Comparison of ENCODE assay signal across 8 mouse cellular contexts in the genomic region with DNA sequence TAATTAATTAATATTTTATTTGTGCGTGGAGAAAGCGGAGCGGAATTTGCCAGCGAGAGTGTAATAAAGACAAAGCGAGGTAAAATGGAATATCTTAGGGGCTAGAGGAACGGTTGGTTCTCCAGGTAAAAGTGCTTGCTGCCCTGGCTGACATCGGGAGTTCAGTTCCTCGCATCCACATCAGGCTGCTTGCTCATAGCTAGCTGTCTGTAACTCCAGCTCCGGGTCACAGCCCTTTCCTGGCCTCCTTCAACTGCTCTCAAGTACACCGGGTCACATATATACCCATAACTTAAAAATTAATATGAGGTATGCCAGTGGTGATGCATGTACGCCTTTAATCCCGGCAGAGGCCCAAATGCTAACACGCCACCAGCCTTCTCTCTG. TPM values are rescaled to one million over a fixed set of nuclear protein-coding genes. Genes with fewer than 3 reads are reported as not detected.
DNase-seq lines count a peak whose midpoint lies in the region; ATAC-seq and TF ChIP-seq lines count a peak whose summit lies in the region.

No protein-coding gene starts in this region.

- peaks cover 14% of the 10 kb centered on the region for H3K4me1 ChIP-seq in heart, embryonic 11.5 days (ENCODE audit: control insufficient read depth, insufficient read depth, low read length)
- H3K4me1 ChIP-seq in E14TG2a.4 (replicated peaks; ENCODE audit: low read depth, low read length): peaks cover 74% of the 10 kb centered on the region
- H3K4me1 ChIP-seq in forebrain, embryonic 16.5 days (replicated peaks; ENCODE audit: control insufficient read depth, insufficient read depth, low read length): peaks cover 46% of the 10 kb centered on the region
- H3K4me1 ChIP-seq in liver, embryonic 15.5 days (replicated peaks): peaks cover 63% of the 10 kb centered on the region

- no peaks in the 10 kb centered on the region for H3K27me3 ChIP-seq in heart, embryonic 11.5 days (ENCODE audit: control insufficient read depth, insufficient read depth, low read length)
- no peaks in the 10 kb centered on the region for H3K27me3 ChIP-seq in E14TG2a.4 (ENCODE audit: insufficient read depth, low read length)
- H3K27me3 ChIP-seq in forebrain, embryonic 16.5 days (replicated peaks; ENCODE audit: control insufficient read depth, insufficient read depth, low read length): no peaks in the 10 kb centered on the region
- H3K27me3 ChIP-seq in liver, embryonic 15.5 days: no peaks in the 10 kb centered on the region

- H3K9ac ChIP-seq in heart, embryonic 11.5 days (ENCODE audit: low read depth, low read length): peak overlapping the region; percentile 50
- peak overlapping the region; percentile 45 for H3K9ac ChIP-seq in forebrain, embryonic 16.5 days (replicated peaks; ENCODE audit: low read depth, low read length)
- no peak overlapping the region for H3K9ac ChIP-seq in liver, embryonic 15.5 days

- H3K27ac ChIP-seq in heart, embryonic 11.5 days (ENCODE audit: low read depth, low read length): no peak overlapping the region
- H3K27ac ChIP-seq in forebrain, embryonic 16.5 days (ENCODE audit: low read length): peak overlapping the region; percentile 45; the same call in 1 of the 2 replicates
- H3K27ac ChIP-seq in liver, embryonic 15.5 days (replicated peaks): peak overlapping the region; percentile 29

- no peak for ATAC-seq in heart, embryonic 11.5 days (replicated peaks; ENCODE audit: insufficient number of reproducible peaks, low FRiP score, low TSS enrichment)
- ATAC-seq in forebrain, embryonic 16.5 days: peak; percentile 10; the same call in 1 of the 2 replicates
- ATAC-seq in liver, embryonic 15.5 days (ENCODE audit: insufficient read depth): no peak
- ATAC-seq in cerebellum, adult (ENCODE audit: insufficient number of reproducible peaks, low FRiP score, low TSS enrichment): no peak

- H3K36me3 ChIP-seq in heart, embryonic 11.5 days (ENCODE audit: control insufficient read depth, insufficient read depth, low read length): peaks cover 2% of the 10 kb centered on the region; the same call in 1 of the 2 replicates
- H3K36me3 ChIP-seq in E14TG2a.4 (ENCODE audit: insufficient read depth, low read length): peaks cover 33% of the 10 kb centered on the region
- H3K36me3 ChIP-seq in forebrain, embryonic 16.5 days (ENCODE audit: control insufficient read depth, insufficient read depth): peaks cover 4% of the 10 kb centered on the region; the same call in 1 of the 2 replicates
- peaks cover 21% of the 10 kb centered on the region; the same call in 1 of the 2 replicates for H3K36me3 ChIP-seq in liver, embryonic 15.5 days (replicated peaks)

- intact Hi-C loops in heart, postnatal 10 days (cut with DNase I): no loop called here

- H3K4me2 ChIP-seq in heart, embryonic 11.5 days: peak overlapping the region; percentile 82
- peak overlapping the region; percentile 43 for H3K4me2 ChIP-seq in forebrain, embryonic 16.5 days (ENCODE audit: low read length)
- peak overlapping the region; percentile 71 for H3K4me2 ChIP-seq in liver, embryonic 15.5 days

- 36% methylated on average over 13 of the region's 13 CpGs for WGBS in heart, embryonic 11.5 days (ENCODE audit: insufficient replicate concordance)
- 38% methylated on average over 13 of the region's 13 CpGs for WGBS in forebrain, embryonic 16.5 days
- 35% methylated on average over 13 of the region's 13 CpGs for whole genome bisulfite sequencing in liver, embryonic 15.5 days (ENCODE audit: insufficient replicate concordance)

- no peak for TF ChIP-seq CTCF in E14TG2a.4 (conservative IDR thresholded peaks at IDR 0.05; ENCODE audit: low read length)

- DNase-seq in heart, postnatal 10 days: no peak
- DNase-seq in spleen, postnatal 14 days (ENCODE audit: low spot score in 2 of 2): no peak
- no peak for DNase-seq in embryo, embryonic 11 days

- H3K9me3 ChIP-seq in heart, embryonic 11.5 days (replicated peaks; ENCODE audit: control insufficient read depth, low read length): no peaks in the 10 kb centered on the region
- no peaks in the 10 kb centered on the region for H3K9me3 ChIP-seq in E14TG2a.4 (ENCODE audit: low read length)
- no peaks in the 10 kb centered on the region for H3K9me3 ChIP-seq in forebrain, embryonic 16.5 days (ENCODE audit: control insufficient read depth, low read length)
- no peaks in the 10 kb centered on the region for H3K9me3 ChIP-seq in liver, embryonic 15.5 days (replicated peaks)

- H3K4me3 ChIP-seq in heart, embryonic 11.5 days (ENCODE audit: low read depth, low read length): peak overlapping the region; percentile 90
- peak overlapping the region; percentile 74 for H3K4me3 ChIP-seq in E14TG2a.4 (replicated peaks; ENCODE audit: low read length)
- peak overlapping the region; percentile 61 for H3K4me3 ChIP-seq in forebrain, embryonic 16.5 days (replicated peaks; ENCODE audit: low read length)
- H3K4me3 ChIP-seq in liver, embryonic 15.5 days (replicated peaks): peak overlapping the region; percentile 91

RNA-seq across cellular contexts. Expression of a gene that starts 0.5 kb away (rescaled TPM):
- polyA plus RNA-seq in heart, embryonic 11.5 days (2014; fragmentation: Nextera tagmentation; extraction: Ambion mirVana): 89.9 and 90.6 TPM in 2 replicates
- 10 to 100 TPM; 32.0 to 33.9 TPM for total RNA-seq in heart, postnatal 10 days (2021)
- 125 and 126 TPM in 2 replicates for polyA plus RNA-seq in forebrain, embryonic 16.5 days (2015; fragmentation: Nextera tagmentation; extraction: Ambion mirVana)
- 44.0 and 50.7 TPM in 2 replicates for polyA plus RNA-seq in liver, embryonic 15.5 days (2015; fragmentation: Nextera tagmentation; extraction: Ambion mirVana)

RNA-seq across cellular contexts. Expression of a gene that starts 3.3 kb away (rescaled TPM):
- polyA plus RNA-seq in heart, embryonic 11.5 days (2014; fragmentation: Nextera tagmentation; extraction: Ambion mirVana): 13.4 and 13.5 TPM in 2 replicates
- 1 to 10 TPM; 5.2 to 6.3 TPM for total RNA-seq in heart, postnatal 10 days (2021)
- 10.6 and 12.6 TPM in 2 replicates for polyA plus RNA-seq in forebrain, embryonic 16.5 days (2015; fragmentation: Nextera tagmentation; extraction: Ambion mirVana)
- polyA plus RNA-seq in liver, embryonic 15.5 days (2015; fragmentation: Nextera tagmentation; extraction: Ambion mirVana): 16.6 and 18.5 TPM in 2 replicates

RNA-seq across cellular contexts. Expression of a gene that starts 31.4 kb away (rescaled TPM):
- polyA plus RNA-seq in heart, embryonic 11.5 days (2014; fragmentation: Nextera tagmentation; extraction: Ambion mirVana): 67.6 and 68.3 TPM in 2 replicates
- 10 to 100 TPM; 47.4 to 50.1 TPM for total RNA-seq in heart, postnatal 10 days (2021)
- 152 and 157 TPM in 2 replicates for polyA plus RNA-seq in forebrain, embryonic 16.5 days (2015; fragmentation: Nextera tagmentation; extraction: Ambion mirVana)
- polyA plus RNA-seq in liver, embryonic 15.5 days (2015; fragmentation: Nextera tagmentation; extraction: Ambion mirVana): 20.4 and 21.0 TPM in 2 replicates

RNA-seq across cellular contexts. Expression of a gene that starts 31.5 kb away (rescaled TPM):
- polyA plus RNA-seq in heart, embryonic 11.5 days (2014; fragmentation: Nextera tagmentation; extraction: Ambion mirVana): 7.2 and 8.1 TPM in 2 replicates
- 10 to 100 TPM; 17.8 to 18.8 TPM for total RNA-seq in heart, postnatal 10 days (2021)
- 5.5 and 6.6 TPM in 2 replicates for polyA plus RNA-seq in forebrain, embryonic 16.5 days (2015; fragmentation: Nextera tagmentation; extraction: Ambion mirVana)
- 3.3 and 3.9 TPM in 2 replicates for polyA plus RNA-seq in liver, embryonic 15.5 days (2015; fragmentation: Nextera tagmentation; extraction: Ambion mirVana)

RNA-seq across cellular contexts. Expression of a gene that starts 37.9 kb away (rescaled TPM):
- 37.3 and 39.4 TPM in 2 replicates for polyA plus RNA-seq in heart, embryonic 11.5 days (2014; fragmentation: Nextera tagmentation; extraction: Ambion mirVana)
- total RNA-seq in heart, postnatal 10 days (2021): 10 to 100 TPM; 50.9 to 57.4 TPM
- polyA plus RNA-seq in forebrain, embryonic 16.5 days (2015; fragmentation: Nextera tagmentation; extraction: Ambion mirVana): 78.8 and 85.8 TPM in 2 replicates
- 12.5 and 13.0 TPM in 2 replicates for polyA plus RNA-seq in liver, embryonic 15.5 days (2015; fragmentation: Nextera tagmentation; extraction: Ambion mirVana)
